Mouse (Mus musculus) thymus, postnatal 10 days (tissue): ENCODE results near the gene Rasl12.

Experiments
- DNase-seq, 2 experiments: peaks; one replicate each; pipeline ENCODE4 v3.0.0; 2021; ENCODE audit warnings: low spot score in 2 of 2

The Rasl12 gene

DNA sequence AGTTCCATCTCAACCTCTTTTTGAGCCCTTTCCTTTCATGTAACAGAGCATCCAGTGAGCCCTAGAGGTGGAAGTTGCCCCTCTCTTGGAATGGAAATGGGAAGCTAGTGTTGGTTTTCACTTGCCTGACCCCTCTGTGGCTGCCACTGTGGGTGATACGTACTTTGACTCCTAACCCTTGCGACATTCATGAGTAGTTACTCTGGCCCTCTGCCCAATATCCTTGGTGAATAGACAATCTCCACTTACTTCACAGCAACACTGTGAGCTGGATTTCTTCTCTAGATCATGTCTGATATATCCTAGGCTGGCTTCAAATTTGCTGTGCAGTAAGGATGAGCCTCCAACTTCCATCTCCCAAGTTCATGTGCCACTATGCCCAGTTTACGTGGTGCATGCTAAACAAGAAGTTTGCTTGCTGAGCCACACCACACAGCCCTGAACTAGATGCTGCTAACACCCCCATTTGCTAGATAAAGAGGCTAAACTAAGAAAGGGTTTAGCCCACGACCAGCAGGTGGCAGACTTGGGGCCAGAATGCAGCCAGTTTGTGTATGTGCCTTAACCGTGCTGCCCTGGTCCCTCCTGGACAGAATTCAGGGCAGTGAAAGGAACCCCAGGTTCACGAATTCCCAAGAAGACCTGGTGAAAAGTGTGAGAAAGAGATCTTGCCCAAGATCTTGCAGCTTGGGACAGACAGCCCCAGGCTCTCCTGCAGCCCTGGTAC, 5.5 kb upstream of the Rasl12 start:
- peak; percentile 20 to 66 for DNase-seq

DNA sequence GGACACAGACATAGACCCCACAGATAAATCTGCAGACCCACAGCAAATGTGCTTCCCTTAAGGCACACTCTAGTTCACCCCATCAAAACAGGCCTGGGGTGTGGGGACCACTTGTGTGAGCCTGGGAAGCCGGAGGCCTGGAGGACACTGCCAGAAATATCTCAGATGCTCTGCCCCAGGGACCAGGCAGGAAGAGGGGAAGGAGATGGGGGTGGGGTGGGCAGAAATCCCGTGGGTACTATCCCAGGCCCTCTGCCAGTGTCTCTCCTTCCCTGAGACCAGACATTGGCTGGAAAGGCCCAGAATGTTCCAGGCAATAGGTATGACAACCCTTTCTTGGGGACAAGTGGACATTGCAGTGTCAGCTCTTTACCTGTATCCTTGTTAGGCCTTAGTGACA, 4.7 kb upstream of the Rasl12 start:
- DNase-seq = no peak

DNA sequence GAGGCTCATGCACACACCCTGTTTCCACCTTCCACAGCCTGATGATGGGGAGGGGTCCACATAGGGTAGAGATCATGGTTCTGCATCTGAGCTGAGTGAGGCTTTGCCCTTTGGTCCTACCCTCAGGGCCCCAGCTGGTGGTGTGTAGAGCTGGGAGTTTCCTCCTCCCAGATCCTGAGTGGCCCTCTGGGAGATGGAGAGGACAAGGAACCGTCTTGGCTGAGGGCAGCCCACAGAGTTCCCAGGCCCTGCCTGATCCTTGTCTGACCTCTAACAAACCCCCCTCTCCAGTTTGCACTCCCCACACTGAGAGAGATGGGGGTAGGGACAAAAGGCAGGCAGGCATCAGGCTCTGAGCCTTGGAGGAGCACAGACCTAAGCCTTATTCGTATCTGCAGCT, 3.9 kb upstream of the Rasl12 start:
- no peak for DNase-seq

- DNase-seq = no peak
These were observed 1.6 kb downstream of the Rasl12 start for GRCm38 (mm10) chr9:65399934-65400333.

- DNase-seq = no peak
These were observed 6.3 kb downstream of the Rasl12 start for GRCm38 (mm10) chr9:65404331-65405183.

DNA sequence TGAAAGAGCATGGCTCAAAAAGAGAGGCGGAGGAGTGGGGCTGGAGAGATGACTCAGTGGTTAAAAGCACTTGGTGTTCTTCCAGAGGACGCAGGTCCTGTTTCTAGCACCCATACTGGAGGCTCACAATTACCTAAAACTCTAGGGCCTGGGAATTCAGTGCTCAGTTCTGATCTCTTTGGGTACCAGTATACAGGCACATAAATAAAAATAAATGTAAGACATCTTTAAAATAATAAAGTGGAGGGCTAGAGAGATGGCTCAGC, 6.8 kb downstream of the Rasl12 start:
- no peak for DNase-seq

GRCm38 (mm10) chr9:65407327-65407726, 9.0 kb downstream of the Rasl12 start:
- DNase-seq = no peak

DNA sequence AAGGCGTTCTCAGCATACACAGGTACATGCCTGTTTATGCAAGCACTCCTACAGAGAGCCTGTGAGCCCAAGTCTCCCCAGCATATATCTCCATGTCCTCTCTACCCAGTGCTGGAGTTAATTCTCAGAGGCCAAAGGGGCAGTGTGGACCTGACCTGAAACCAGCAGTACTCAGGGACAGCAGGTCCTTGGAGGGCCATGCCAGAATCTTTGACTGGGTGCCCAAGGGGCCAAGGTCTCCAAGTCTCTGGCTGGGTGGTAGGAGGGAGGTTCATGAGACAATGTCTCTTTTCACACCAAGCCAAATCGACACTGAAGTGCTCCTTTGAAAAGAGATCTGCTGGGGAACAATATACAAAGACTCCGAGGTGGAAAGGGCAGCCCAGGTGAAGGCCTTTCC, 9.6 kb downstream of the Rasl12 start:
- no peak for DNase-seq

GRCm38 (mm10) chr9:65408871-65409295, 10.6 kb downstream of the Rasl12 start:
- no peak for DNase-seq

GRCm38 (mm10) chr9:65410378-65410777, 12.1 kb downstream of the Rasl12 start:
- no peak for DNase-seq

DNA sequence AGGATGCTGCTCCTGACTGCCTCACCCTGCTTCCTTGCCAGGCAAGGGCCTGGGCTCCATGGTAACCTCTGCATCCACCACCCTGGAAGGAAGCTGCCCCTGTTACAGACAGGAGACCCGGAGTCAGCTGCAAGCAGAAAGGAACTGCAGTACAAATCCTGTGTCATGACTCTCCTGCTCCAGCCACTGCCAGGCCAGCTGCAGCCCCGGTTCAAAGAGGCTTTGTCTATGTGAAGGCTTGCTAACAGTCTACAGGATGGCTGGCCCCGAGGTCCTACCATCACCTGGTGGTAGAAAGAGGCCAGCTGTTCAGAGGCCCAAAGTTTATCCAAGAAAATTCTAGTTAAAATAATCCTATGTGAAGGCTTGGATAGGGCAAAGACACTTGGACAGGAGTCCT, 13.0 kb downstream of the Rasl12 start:
- no peak for DNase-seq

GRCm38 (mm10) chr9:65417738-65418137, 19.4 kb downstream of the Rasl12 start:
- DNase-seq = no peak

GRCm38 (mm10) chr9:65419633-65420032, 21.3 kb downstream of the Rasl12 start:
- DNase-seq = no peak

DNA sequence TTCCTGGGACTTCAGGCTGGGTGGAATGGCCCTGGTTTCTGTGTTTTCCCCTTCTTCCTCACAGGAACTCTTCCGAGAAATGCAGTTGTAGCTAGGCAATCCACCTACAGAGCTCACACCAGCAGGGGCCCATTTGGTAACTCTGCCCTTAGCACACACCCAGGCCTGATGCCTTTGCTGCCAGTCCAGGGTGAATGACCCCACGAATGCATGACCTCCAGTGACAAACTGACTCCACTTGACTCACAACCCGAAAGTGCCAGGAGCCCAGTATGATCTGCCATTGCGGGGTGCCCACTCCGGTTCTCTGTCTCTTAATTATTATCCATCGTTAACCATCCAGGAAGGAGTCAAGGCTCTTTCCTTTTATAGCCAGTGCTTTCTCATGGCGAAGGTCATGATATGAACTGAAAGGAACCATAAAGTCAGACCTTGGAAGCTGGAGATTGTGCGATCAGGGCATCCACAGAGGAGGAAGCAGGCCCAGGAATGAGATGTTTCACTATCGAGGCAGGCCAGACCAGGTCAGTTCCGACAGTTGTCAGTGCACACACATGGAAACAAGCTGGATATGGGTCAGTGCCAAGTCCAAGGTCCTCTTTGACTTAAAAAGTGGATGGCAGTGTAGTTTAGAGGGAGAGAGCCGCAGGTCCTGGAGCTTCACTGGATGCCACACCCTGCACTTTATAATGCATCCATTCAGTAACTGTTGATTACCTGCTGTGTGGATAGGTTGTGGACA, 24.6 kb downstream of the Rasl12 start, which contains the start of gene Slc51b:
Gene Slc51b, minus strand, starts transcription at position 196 of the 742 bp plus-strand sequence.
- DNase-seq = no peak

GRCm38 (mm10) chr9:65424393-65424792, 26.1 kb downstream of the Rasl12 start:
- DNase-seq = no peak

DNA sequence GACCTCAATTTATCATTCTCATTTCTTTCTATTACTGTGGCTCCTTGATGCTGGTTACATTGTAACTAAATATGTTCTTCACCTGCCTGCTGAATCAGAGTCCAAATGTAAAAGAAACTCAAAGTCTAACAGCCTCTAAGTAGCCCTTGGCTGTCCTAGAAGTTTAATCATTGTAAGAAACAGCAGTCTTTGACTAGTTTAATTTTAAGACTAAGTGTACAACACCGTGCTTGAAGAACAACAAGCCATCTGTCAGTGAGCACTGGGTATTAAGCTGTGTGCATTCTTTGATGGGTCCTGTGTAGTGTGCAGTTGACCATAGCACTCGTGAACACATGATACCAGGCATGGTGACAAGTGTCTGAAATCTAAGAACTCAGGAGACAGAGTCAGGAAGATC, 29.2 kb downstream of the Rasl12 start:
- DNase-seq = no peak

DNA sequence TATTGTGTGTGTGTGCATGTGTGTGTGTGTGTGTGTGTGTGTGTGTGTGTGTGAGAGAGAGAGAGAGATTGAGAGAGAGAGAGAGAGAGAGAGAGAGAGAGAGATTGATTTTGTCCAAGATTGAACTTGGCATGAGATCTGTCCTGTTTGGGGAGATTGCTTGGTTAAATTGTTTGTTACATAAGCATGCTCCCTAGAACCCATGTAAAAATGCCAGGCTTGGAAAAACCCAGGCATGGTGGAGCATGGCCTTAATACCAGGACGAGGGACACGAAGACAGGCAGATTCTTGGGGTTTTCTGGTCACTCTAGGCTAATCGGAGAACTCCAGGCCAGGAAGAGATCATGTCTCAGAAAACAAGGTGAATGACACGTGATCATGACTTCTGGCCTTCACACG, 29.7 kb downstream of the Rasl12 start:
- DNase-seq = no peak

DNA sequence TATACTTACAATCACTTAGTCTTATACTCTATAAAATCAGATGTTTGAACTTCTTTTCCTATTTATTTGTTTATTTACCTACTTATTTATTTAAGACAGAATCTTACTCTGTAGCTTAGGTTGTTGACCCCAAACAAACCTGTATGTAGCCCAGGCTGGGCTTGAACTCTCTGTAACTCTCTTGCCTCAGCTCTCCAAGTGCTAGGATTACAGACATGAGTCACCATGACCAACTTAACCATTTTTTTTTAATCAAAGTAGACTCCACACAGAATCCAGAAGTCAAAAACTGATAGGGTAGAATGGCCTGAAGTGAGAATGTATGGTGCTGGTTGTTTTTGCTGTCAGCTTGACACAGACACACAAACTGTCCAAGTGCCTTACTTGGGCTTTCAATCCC, 32.1 kb downstream of the Rasl12 start:
- DNase-seq = no peak

DNA sequence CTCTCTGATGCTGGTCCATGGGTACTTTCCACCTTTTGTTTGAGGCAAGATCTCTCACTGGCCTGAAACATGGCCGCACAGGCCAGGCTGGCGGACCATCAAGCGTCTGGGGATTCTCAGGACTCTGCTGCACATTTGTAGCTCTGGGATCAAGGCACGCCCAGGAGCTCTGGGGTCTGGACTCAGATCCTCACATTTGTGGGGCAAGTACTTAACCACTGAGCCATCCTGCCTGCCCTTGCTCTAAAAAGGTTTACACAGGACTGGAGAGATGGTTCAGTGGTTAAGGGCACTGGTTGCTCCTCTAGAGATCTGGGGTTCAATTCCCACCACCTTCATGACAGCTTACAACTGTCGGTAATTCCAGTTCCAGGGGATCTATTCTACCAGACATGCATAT, 32.6 kb downstream of the Rasl12 start:
- DNase-seq = no peak

DNA sequence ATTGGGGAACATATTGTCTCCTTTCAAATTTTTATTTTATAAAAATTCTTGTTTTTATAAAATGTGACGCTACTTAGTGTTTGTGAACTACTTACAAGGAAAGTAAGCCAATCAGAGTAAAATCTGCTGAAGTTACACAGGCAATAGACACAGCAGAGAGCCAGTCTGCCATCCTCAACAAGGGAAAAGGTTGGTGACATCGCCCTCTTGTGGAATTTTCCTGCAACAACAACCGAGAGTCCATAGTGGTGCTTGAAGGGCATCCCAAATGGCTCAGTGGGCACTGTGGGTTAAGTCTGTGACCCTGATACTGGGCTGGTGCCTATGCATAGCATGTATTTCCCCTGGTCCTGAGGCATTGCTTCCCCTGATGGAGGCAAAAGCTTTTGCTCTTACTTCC, 33.9 kb downstream of the Rasl12 start:
- DNase-seq = peak; percentile 71 to 85

DNA sequence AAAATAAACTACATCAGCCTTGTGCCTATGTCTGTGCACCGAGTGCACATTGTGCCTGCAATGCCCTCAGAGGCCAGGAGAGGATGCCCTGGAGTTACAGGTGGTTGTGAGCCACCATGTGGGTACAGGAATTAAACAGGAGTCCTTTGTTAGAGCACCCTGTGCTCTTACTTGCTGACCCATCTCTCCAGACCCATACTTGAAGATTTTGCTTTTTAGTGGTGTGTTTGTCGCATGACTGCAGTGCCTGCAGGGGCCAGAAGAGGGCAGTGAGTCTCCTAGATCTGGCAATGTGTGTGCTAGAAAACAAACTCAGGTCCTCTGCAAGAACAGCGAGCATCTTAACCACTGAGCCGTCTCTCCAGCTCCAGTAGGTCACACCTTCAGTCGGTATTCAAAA, 35.8 kb downstream of the Rasl12 start:
- peak; percentile 33 to 73 for DNase-seq

- no peak for DNase-seq
These were observed 36.9 kb downstream of the Rasl12 start for GRCm38 (mm10) chr9:65435211-65435610.
